Mouse (Mus musculus) left cerebral cortex, adult 9 months (tissue): ENCODE data around the gene Nav3.

ENCODE experiments used
- DNase-seq, 2 experiments: peaks; one replicate each; pipeline ENCODE4 v3.0.0; 2022; ENCODE audit warnings: low spot score in 2 of 2

The Nav3 gene

GRCm38 (mm10) chr10:110455838-110456493, at the start of gene Nav3:
Gene Nav3 (minus strand): TSS chr10:110456204.
- peak; percentile 43 to 71 for DNase-seq

- DNase-seq, result no peak
Measured at GRCm38 (mm10) chr10:110485306-110485705, 29.3 kb upstream of the Nav3 start.

GRCm38 (mm10) chr10:110484822-110485221, 28.8 kb upstream of the Nav3 start:
- no peak for DNase-seq

DNA sequence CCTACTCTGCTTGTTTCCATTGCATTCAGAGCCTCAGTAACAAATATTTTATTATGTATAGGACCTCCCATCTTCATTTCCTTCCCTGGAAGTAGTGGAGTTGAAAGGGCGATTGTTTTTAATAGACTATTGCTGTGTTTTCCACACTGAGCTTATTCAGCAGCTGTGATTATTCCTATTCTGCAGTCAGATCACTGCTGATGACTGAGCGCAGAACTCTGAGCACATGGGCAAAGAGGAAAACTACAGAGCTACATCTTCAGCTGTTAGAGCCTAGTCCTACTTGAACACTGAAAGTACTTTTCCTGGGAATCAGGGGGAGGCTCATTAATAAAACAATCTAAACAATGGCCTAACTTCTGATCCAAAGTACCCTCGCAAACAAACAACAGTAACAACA, 23.2 kb upstream of the Nav3 start:
- no peak for DNase-seq

GRCm38 (mm10) chr10:110477689-110478314, 21.8 kb upstream of the Nav3 start:
- peak in 1 of 2 experiments; percentile 38 for DNase-seq

DNA sequence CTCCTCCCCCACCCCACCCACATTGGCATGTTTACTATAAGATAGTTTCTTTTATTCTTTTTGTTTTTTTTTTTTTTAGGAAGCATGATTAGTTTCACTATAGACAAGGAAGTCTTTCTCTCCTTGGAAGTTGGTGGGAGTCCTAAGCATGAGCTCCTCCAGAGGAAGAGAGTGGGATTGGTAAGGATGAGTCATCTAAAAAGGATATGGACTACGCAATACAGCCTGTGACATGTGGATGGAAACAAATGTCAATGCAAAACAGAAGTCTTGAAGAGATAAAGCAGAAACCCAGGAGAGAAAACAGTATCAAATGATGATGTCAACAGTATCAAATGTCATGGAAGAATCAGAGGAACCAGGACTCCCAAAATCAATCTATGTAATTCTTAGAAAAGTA, 18.1 kb upstream of the Nav3 start:
- DNase-seq, result no peak

DNA sequence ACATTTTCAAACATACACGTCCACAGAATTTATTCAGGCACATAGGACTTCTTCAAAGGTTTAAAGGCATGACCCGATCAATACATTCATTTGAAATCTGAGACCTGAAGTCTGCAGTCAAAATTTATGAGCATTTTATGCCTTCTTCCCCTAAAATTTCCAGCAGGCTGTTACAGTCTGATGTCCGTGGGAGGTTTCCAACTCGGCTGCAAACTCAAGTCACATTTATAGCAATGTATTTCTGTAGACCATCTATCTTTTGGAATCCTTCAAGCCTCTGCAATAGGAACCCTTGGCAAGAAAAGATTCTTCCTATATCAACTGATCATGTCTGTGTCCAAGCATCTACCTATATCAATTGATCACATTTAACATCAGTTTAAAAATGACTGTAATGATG, 13.4 kb upstream of the Nav3 start:
- no peak for DNase-seq

- DNase-seq, result no peak
Measured at GRCm38 (mm10) chr10:110455063-110455837, 754 bp downstream of the Nav3 start.

DNA sequence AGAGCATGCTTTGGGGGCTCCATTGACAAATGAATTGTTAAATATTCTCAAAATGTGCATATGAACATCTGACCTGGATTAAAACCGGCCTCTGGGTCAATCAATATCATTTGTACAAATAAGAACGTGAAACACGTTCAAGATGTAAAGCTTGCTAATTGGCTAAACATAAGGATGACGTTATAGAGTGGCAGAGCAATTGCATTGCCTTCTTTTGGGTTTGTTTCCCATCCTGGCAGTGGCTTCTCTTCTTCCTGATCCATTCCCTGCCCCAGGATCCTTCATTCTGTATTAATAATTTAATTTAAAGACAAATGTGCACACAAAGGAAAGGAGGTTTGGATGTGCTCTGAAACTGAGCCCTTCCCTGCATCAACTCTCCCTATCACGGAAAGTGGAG, 2.4 kb downstream of the Nav3 start:
- DNase-seq, result no peak

DNA sequence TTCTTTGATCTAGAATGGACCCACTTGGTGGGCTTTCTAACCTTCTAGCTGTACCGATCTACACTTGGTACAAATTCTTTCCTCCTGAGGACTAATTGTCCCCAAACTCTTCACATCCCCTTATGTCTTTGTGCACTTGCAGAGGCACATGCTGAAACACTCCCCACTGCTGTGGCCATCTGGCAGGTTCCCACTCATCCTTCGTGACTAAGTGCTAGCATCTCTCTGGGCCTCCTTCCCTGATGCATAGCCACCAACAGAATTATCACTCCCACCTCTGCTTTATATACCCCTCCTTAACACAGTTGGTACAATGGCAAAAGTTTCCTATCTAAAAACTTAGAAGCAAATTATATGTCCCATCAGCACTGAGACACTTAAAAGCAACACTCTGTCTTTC, 15.6 kb downstream of the Nav3 start:
- DNase-seq, result peak; percentile 74 to 87

DNA sequence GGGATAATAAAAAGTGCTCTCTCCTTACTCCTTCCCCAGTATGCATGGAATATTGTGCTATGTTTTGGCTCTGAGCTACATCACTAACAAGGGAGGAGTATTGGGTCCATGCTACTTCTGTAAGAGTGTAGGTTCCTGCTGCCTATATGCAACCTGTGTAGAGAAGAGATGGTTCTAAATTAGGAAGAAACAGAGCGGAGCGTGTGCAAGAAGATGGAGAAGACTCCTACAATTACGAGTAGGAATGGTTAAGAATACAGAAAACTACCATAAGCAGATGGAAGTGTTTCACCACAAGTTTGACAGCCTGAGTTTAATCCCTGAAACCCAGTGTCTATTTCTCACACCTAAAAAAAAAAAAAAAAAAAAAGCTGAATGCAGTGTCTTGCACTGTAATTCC, 24.9 kb downstream of the Nav3 start:
- no peak for DNase-seq

GRCm38 (mm10) chr10:110429578-110429977, 26.4 kb downstream of the Nav3 start:
- DNase-seq, result no peak

DNA sequence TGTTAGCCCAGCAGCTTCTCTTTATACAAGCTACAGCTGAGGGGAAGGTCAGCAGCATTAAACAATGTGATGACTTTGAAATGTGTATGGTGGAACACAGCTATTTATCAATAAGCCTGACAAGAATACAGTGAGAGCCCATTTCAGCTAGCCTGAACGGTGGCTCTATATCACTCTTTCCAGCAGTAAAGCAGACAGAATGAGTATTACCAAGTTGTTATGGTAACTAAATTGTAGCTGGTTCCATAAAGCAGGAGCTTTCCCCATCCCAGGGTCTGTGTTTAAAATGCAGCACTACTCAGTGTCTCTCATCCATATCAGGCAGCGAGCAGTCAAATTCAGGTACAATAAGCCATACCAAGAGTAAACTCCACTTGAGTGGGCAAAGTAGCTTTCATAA, 27.0 kb downstream of the Nav3 start:
- no peak for DNase-seq

- no peak for DNase-seq
Measured at GRCm38 (mm10) chr10:110421533-110421932, 34.5 kb downstream of the Nav3 start.

DNA sequence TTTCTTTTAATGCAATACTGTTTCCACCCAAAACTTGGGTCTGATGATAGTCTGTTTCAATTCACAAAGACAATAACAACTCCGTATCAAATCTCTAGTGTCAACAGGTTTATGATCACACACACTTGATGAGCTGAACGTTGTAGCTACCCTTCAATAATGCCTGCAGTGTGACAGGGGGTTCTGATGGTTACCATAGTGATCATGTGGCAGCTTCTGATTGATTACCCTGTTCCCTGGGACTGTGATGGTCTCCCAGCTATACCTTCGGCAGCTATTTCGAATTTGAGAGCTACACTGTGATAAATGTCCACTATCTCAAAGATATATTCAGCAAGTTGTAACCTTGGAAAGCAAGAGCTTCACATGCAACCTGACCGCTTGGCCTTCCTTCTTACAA, 39.0 kb downstream of the Nav3 start:
- no peak for DNase-seq

- no peak for DNase-seq
Measured at GRCm38 (mm10) chr10:110415624-110416023, 40.4 kb downstream of the Nav3 start.

- DNase-seq, result no peak
Measured at GRCm38 (mm10) chr10:110413281-110413897, 42.6 kb downstream of the Nav3 start.

DNA sequence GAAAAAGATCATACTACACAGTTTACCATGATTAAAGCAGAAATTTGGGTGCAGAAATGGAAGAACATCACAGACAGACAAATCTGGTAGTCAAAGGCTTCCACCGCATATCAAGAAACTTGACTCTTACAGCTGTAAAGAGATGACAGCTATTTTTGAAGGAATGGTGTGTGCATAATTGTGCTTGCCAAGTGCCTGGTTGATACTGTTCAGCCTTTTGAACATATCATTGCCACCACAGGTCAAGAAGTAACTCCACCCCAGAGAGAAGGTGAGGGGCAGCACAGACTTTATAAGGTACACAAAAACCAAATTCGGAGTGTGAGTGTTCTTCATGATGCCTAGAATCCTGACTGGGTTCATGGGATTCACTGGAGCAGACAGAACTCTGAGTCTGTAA, 53.1 kb downstream of the Nav3 start:
- no peak for DNase-seq

DNA sequence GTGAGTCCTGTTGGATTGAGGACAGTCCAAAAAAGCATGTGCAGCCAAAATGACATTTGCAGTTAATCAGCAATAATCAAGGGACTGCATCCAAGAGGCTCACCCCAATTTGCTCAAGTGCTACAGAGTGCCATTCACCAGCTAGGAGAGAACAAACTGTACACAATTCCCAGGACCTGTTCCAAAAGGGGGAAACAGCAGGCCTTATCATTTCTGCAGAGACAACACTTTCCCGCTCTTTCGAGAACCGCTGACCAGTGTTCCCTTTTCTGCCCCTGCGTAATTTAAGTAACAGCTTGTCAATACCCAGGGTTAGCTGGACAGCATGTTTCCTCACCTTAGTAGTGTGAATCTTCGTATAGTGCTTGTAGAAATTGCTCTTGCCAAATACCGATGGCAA, 55.4 kb downstream of the Nav3 start:
- DNase-seq, result no peak

- no peak for DNase-seq
Measured at GRCm38 (mm10) chr10:110398643-110399042, 57.4 kb downstream of the Nav3 start.

DNA sequence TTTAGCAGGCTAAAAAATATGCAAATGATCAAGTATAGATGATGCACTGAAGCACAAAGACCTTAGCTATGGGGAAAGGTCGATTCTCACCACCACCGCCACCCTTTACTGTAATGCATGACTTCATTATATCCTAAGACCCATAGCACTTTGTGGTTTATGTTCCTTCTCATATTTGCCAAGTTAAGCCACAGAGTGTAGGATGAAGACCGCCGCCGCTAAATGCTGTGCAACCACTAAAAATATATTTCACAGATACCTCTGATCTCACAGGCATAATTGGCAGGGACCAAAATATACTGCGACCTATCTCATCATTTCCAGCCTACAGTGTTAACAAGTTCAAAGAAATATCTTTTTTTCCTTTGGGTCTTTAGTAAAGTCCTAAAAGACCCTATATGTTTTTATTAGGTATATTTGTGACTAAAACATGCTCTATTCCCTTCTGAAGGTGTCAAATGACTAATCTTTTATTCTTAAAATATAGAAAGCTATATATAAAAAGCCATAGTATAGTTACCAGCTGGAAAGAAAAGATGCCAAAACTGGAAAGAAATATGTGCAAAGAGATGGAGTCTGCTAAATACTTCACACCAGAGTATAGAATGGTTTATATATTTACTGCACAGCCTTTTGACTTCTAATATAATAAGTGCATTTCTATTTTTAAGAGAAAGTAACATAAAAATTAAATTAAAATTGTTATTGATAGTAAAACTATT, 69.4 kb downstream of the Nav3 start:
- no peak for DNase-seq
